Mouse (Mus musculus): ENCODE results near the gene Rnaseh2a.

DNA sequence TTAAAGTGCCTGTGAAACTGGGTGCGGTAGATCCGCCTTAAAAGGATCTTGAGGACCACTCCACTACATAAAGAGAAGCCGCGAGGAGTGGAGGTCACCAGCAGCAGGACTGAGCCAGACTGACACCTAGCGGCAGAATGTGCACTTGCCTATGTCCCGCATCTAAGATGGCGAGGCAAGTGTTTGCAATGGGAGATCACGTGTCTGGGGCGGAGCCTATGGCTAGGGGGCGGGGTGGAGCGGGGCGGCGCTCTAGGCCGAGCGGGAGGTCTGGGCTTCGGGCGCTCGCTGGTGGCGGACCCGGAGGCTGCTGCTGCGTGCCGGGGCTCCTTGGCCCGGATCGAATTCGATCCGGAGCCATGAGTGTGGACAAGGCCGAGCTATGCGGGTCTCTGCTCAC, 20.8 kb upstream of the Rnaseh2a start, which contains the start of gene Hook2:
- peak; percentile 97 for TF ChIP-seq CTCF (IDR thresholded peaks at IDR 0.05; ENCODE audit: borderline replicate concordance, insufficient read depth, low read length)
- peak; percentile 41; the same call in 1 of the 2 replicates for TF ChIP-seq POLR2A (IDR thresholded peaks at IDR 0.05; ENCODE audit: low read depth, low read length)

Data from embryonic fibroblast, embryonic 13.5 days (primary cell).